Mouse (Mus musculus) neutrophil, adult 83 days (primary cell): Measurements from ENCODE around the gene Cplane1. TPM values are rescaled to one million over a fixed set of nuclear protein-coding genes. Genes with fewer than 3 reads are reported as not detected.

ENCODE experiments used
- total RNA-seq, 2 experiments: library from RNA; stranded (reverse); gene quantifications; one replicate each; pipeline ENCODE4 v1.2.4; 2023

Cplane1 gene
- total RNA-seq: 1 to 10 TPM; 5.6 to 5.7 TPM

GRCm38 (mm10) chr15:8168591-8169265 lies at the start of gene Cplane1:
TSS of gene Cplane1 (plus strand) at chr15:8169106.

Other genes starting within 250 kb of the Cplane1 start
- 10 to 100 TPM; 16.9 to 19.5 TPM for gene Wdr70, start 69.9 kb upstream of the Cplane1 start, total RNA-seq
- 10 to 100 TPM; 23.9 to 28.4 TPM for gene Nup155, start 59.8 kb upstream of the Cplane1 start, total RNA-seq